Mouse (Mus musculus): ENCODE measurements at regions not wholly inside any gene's neighbourhood (a gene's known extent, or its start where the extent isn't known, plus 50 kb on each side); places are given as distances from the start of the nearest gene placed in this dataset.

GRCm38 (mm10) chr5:119335979-119336378 lies 334.5 kb upstream of the Tbx3 start:
- TF ChIP-seq EP300 (IDR thresholded peaks at IDR 0.05; ENCODE audit: low read depth) (no peak), CTCF (IDR thresholded peaks at IDR 0.05; ENCODE audit: low read depth) (no peak)
